Mouse (Mus musculus) kidney, adult 2 months (tissue): ENCODE data around the gene Gm14393. TPM values are rescaled to one million over a fixed set of nuclear protein-coding genes. Genes with fewer than 3 reads are reported as not detected.
"Not testable (repeated sequence)": the region's sequence is repeated elsewhere in the genome, so short reads cannot be mapped to it uniquely, and the experiment has no call there.

Experiments used
- DNase-seq: peaks from one replicate; pipeline ENCODE4 v3.0.0; 2021
- H3K27ac ChIP-seq: fragments of 200-500 bp; 2 replicates; pipeline ENCODE4 v1.5.1; 2012; ENCODE audit warnings: low read depth, low read length, control low read depth, inconsistent platforms; ENCODE audit not compliant: insufficient read depth
- H3K27me3 ChIP-seq: fragments of 200-500 bp; replicated peaks from 2 replicates; pipeline ENCODE4 v1.6.1; 2012; ENCODE audit warnings: mild to moderate bottlenecking, moderate library complexity, low read length, inconsistent platforms; ENCODE audit not compliant: control insufficient read depth, insufficient read depth
- H3K36me3 ChIP-seq: fragments of 200-500 bp; 2 replicates; pipeline ENCODE4 v1.6.1; 2012; ENCODE audit warnings: mild to moderate bottlenecking, moderate library complexity, low read length, inconsistent platforms; ENCODE audit not compliant: control insufficient read depth, insufficient read depth
- H3K4me1 ChIP-seq: fragments of 200-500 bp; 2 replicates; pipeline ENCODE4 v1.6.1; 2011; ENCODE audit warnings: low read length; ENCODE audit not compliant: control insufficient read depth, insufficient read depth
- H3K4me3 ChIP-seq: fragments of 200-500 bp; 2 replicates; pipeline ENCODE4 v1.5.1; 2011; ENCODE audit warnings: mild to moderate bottlenecking, low read depth, low read length, control low read depth; ENCODE audit not compliant: insufficient read depth
- WGBS: fragments of 180-500 bp; shearing (Covaris S2); methylation state at CpG from one replicate; pipeline ENCODE4 v1.1.7; 2018; 5-methylcytosine and 5-hydroxymethylcytosine counted together
- polyA plus RNA-seq: library from polyadenylated mRNA; depleted of rRNA; stranded (reverse); fragments of >200 nt; gene quantifications from 2 replicates; pipeline ENCODE4 v1.2.3, GENCODE M21; 2012; rRNA removed

Gm14393 gene
- polyA plus RNA-seq = not detected in 2 replicates

DNA sequence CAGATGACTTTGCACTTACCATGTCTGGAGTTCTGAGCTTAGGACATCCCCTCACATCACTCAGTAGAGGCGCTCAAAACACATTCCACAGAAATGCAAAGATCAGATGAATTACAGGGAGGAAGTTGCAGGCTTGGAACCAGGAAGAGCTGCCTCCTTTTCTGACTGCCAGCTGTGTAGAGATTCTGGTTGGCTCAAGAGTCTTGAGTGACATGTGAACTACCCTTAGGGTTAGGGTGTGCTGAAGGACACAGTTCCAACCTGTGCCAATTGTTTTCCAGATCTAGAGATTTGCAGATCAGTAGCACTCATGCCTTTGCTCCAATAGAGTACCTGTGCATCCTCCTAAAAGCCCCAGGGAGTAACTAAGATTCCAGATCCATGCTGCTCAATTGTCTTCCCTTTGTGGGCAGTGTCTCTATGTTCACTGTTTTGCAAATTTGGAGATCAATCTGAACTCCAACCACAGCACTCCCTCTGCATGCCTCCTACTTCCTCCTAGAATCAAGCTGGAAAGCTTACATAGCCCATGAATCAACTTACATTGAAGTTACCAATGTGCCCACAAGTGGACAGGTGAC, at the start of gene Gm14393:
Gene Gm14393, minus strand, starts transcription at position 101 of the 581 bp plus-strand sequence.
- not testable (repeated sequence) for H3K27me3 ChIP-seq, H3K4me3 ChIP-seq, DNase-seq, H3K4me1 ChIP-seq, H3K36me3 ChIP-seq, H3K27ac ChIP-seq
- 85% methylated on average over 1 of the region's 1 CpGs for WGBS

DNA sequence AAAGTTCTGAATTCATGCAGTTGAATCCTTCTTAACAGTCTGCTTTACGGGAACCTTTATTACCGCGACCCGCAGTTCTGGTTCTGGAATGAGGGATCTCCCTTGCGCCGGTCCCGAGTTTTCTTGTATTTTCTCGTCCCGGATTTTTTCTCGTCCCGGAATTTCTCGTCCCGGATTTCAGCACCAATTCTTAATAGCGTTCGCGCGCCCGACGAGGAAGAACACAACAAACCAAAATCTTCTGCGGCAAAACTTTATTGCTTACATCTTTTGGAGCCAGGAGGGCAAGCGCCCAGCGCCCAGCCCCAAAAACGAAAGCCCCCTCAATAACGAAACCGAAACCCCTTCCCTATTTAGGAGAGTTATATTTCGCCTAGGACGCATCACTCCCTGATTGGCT, 23.3 kb downstream of the Gm14393 start:
- H3K4me3 ChIP-seq, DNase-seq, H3K4me1 ChIP-seq, H3K36me3 ChIP-seq, H3K27ac ChIP-seq, H3K27me3 ChIP-seq: not testable (repeated sequence)
- WGBS = 97% methylated on average over 27 of the region's 27 CpGs

Other genes with a start within 250 kb of the Gm14393 start
- gene Gm14444, start 57.5 kb downstream of the Gm14393 start, polyA plus RNA-seq = not detected in 2 replicates
- 1.0 and 1.1 TPM in 2 replicates for gene Gm14399, start 74.2 kb upstream of the Gm14393 start, polyA plus RNA-seq
- gene Gm14443, start 108.1 kb upstream of the Gm14393 start, polyA plus RNA-seq = 0.24 and 0.41 TPM in 2 replicates
- 6.2 and 8.9 TPM in 2 replicates for gene Gm14391, start 139.1 kb upstream of the Gm14393 start, polyA plus RNA-seq
- gene Gm14440, start 207.3 kb upstream of the Gm14393 start, polyA plus RNA-seq = not detected in 2 replicates